Mouse (Mus musculus) fat pad, adult 2 months (tissue): ENCODE data around the gene Mansc1.

ENCODE experiments used
- DNase-seq: peaks from one replicate; pipeline ENCODE4 v3.0.0-alpha.2; 2011; ENCODE audit warnings: low read depth, low spot score; ENCODE audit errors: extremely low read depth

Mansc1 gene

GRCm38 (mm10) chr6:134601130-134601529 lies 31.2 kb downstream of the Mansc1 start:
- DNase-seq, result no peak

- no peak for DNase-seq
Measured at GRCm38 (mm10) chr6:134599239-134599638, 33.0 kb downstream of the Mansc1 start.

- no peak for DNase-seq
Measured at GRCm38 (mm10) chr6:134597651-134598229, 34.5 kb downstream of the Mansc1 start.

- no peak for DNase-seq
Measured at GRCm38 (mm10) chr6:134594569-134595442, 37.5 kb downstream of the Mansc1 start.

- no peak for DNase-seq
Measured at GRCm38 (mm10) chr6:134591614-134592013, 40.7 kb downstream of the Mansc1 start.

- DNase-seq, result no peak
Measured at GRCm38 (mm10) chr6:134586241-134586640, 46.0 kb downstream of the Mansc1 start.

GRCm38 (mm10) chr6:134584616-134585015 lies 47.7 kb downstream of the Mansc1 start:
- DNase-seq, result no peak

GRCm38 (mm10) chr6:134582110-134582509 lies 50.2 kb downstream of the Mansc1 start:
- DNase-seq, result no peak

- no peak for DNase-seq
Measured at GRCm38 (mm10) chr6:134579506-134579905, 52.8 kb downstream of the Mansc1 start.

- DNase-seq, result no peak
Measured at GRCm38 (mm10) chr6:134578039-134578438, 54.2 kb downstream of the Mansc1 start.

- DNase-seq, result no peak
Measured at GRCm38 (mm10) chr6:134575288-134575741, 57.0 kb downstream of the Mansc1 start.

- DNase-seq, result no peak
Measured at GRCm38 (mm10) chr6:134567986-134568556, 64.2 kb downstream of the Mansc1 start.

- no peak for DNase-seq
Measured at GRCm38 (mm10) chr6:134566818-134567485, 65.3 kb downstream of the Mansc1 start, which contains the start of gene Lrp6. Gene Lrp6 (minus strand): TSS chr6:134566965.

- no peak for DNase-seq
Measured at GRCm38 (mm10) chr6:134566248-134566817, 66.0 kb downstream of the Mansc1 start.

- DNase-seq, result no peak
Measured at GRCm38 (mm10) chr6:134565606-134566247, 66.6 kb downstream of the Mansc1 start.

GRCm38 (mm10) chr6:134564539-134564938 lies 67.7 kb downstream of the Mansc1 start:
- no peak for DNase-seq

- no peak for DNase-seq
Measured at GRCm38 (mm10) chr6:134559635-134560034, 72.7 kb downstream of the Mansc1 start.
